Mouse (Mus musculus) R1 (cell line): ENCODE results near the gene Zfp992.
"Not testable (repeated sequence)": the region's sequence is repeated elsewhere in the genome, so short reads cannot be mapped to it uniquely, and the experiment has no call there.

Experiments used
- DNase-seq: peaks from one replicate; pipeline ENCODE4 v3.0.0-alpha.2; 2018; ENCODE audit warnings: low read depth, low spot score

Zfp992 gene

DNA sequence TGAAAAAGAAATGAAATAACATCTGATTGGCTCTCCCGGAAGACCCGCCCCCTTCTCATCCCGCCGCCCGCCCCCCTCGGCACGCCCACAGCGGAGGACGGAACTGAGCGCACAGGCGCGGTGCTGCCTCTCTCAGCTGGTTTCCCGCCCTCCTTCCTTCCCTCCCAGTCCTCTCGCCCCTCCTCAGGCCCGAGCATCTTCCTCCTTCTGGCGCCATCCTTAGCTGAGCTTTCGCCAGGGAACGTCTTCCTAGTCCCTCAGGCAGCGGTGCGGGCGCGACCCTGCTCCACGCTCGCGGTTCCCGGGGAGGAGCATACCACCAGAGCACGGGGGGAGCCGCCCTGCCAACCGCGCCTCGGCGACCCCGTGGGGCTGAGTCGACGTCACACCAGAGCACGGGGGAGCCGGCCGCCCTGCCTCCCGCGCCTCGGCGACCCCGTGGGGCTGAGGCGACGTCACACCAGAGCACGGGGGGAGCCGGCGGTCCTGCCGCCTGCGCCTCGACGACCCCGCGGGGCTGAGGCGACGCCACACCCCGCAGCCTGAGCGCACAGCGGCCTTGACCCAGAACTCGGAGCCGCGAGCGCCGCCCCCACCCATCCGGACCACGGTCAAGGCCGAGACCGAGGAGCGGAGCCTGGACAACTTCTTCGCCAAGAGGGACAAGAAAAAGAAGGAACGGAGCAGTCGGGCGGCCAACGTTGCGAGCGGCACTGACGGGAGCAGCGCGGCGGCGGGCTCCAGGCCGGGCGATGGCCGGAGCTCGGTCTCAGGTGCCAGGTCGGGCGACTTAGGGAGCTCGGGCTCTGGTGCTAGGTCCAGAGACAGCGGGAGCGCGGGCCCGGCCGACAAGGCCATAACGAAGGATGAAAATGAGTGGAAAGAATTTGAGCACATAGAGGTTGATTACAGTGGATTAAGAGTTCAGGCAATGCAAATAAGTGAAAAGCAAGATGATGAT is 26.2 kb downstream of the Zfp992 start:
- DNase-seq: peak; percentile 67

DNA sequence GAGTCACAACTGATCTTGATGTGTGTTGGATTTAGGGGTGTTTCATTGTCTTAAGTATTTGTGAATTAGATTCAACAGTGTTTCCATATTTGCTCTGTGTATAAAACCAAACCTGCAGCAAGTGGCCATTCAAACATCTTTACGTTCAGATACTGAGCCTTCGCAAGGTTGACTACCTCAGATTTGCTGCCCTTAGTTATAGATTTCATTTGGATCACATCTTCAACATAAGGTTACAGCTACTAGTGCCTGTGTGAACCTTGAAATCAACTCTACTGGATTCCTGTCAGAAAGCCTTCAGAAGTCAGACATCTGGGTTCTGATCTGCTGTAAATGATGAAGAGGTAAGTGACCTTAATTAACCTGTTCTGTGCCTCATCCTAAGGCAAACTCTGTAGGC is 27.4 kb downstream of the Zfp992 start:
- not testable (repeated sequence) for DNase-seq

DNA sequence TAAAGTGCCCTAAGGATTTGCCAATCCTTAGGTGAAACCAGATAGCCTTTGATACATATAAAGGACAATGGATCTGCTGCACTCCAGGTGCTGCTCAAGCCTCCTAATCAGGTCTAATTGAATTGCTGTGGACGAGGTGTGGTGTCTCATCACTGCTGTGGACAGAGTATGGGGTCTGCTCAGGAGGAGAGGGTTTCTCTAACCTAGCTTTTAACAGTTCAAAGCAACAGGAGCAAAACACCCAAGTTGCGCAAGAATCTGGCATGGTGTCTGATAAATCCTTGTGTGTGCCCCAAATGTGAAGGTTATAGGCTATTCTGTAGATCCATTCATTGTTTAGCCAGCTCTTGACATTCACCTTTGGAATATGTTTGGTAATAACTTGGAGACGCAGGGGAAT is 28.1 kb downstream of the Zfp992 start:
- not testable (repeated sequence) for DNase-seq

DNA sequence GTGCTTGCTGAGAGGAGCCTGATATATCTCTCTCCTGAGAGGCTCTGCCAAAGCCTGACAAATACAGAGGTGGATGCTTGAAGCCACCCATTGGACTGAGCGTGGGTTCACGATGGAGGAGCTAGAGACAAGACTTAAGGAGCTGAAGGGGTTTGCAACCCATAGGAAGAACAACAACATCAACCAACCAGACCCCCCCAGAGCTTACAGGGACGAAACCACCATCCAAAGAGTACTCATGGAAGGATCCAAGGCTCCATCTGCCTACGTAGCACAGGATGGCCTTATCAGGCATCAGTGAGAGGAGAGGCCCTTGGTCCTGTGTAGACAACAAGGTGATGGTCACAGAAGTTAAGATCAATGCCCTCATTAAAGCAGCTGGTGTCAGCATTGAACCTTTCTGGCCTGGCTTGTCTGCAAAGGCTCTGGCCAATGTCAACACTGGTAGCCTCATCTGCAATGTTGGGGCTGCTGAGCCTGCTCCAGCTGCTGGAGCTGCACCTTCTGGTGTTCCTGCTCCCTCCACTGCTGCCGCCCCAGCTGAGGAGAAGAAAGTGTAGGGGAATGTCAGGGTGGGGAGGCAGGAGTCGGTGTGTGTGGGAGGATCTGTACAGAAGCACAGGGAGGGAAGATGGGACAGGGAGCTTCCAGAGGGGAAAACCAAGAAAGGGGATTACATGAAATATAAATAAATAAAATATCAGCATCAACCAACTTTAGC is 31.7 kb downstream of the Zfp992 start:
- not testable (repeated sequence) for DNase-seq

DNA sequence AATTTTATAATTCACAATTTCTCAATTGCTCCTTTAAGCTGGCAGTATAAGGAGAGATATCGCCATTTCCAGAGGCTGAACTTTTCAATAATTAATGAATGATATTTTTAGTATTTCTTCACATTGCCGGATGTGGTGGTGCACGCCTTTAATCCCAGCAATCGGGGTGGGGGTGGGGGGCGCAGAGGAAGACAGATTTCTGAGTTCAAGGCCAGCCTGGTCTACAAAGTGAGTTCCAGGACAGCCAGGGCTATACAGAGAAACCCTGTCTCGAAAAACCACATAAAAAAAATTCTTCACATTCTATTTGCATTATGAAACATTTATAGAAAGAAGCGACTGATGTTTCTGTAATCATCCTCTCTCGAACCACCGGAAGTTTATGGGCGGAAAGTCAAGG is 33.7 kb downstream of the Zfp992 start:
- not testable (repeated sequence) for DNase-seq

DNA sequence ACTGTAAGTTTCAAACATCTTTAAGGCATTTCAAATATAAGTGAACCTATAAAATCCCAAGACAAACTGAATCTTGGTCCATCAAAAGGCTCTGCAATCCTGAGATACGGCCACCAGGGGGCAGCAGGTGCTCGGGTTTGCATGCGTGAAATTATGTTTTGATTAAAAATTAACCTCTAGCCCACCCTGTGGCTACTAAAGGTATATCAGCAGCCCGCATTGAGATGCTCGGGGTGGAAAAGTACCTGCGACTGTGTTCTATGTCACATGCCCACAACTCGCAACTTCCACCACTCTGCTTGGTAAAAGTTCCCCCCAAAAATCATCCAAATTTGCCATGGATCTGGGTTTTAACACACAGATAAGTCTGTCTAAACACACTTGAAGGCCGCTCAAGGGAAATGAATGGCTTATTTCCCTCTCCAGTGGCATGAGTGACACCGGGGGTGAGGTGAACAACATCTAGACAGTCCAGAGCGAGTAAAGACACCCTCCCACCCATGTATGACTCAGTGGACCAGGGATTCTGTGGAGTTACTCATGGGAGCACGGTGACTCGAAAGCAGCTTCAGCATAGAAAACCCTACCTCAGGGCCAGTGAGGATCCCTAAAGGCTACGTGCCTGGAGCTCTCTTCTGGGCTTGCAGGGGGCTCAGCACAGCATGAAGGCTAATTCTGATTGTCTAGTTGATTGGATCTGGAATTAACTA is 34.9 kb downstream of the Zfp992 start:
- peak; percentile 83 for DNase-seq

DNA sequence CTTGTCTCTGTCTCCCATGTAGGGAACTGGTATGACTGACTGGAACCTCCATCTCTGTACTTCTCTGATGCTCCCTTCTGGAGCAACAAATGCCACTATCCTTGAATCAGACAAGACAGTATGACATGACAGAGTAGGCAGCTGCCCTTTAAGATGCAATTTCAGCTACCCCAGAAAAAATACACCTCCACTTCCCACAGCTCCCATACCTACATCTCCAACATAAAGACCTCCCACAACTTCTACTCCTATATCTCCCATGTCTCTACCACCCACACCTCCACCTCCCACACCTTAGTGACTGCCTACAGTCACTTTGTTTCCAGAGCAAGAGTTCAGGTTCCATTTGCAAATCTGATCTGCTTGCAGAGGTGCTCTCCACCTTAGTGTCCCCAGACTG is 35.9 kb downstream of the Zfp992 start:
- DNase-seq: not testable (repeated sequence)

DNA sequence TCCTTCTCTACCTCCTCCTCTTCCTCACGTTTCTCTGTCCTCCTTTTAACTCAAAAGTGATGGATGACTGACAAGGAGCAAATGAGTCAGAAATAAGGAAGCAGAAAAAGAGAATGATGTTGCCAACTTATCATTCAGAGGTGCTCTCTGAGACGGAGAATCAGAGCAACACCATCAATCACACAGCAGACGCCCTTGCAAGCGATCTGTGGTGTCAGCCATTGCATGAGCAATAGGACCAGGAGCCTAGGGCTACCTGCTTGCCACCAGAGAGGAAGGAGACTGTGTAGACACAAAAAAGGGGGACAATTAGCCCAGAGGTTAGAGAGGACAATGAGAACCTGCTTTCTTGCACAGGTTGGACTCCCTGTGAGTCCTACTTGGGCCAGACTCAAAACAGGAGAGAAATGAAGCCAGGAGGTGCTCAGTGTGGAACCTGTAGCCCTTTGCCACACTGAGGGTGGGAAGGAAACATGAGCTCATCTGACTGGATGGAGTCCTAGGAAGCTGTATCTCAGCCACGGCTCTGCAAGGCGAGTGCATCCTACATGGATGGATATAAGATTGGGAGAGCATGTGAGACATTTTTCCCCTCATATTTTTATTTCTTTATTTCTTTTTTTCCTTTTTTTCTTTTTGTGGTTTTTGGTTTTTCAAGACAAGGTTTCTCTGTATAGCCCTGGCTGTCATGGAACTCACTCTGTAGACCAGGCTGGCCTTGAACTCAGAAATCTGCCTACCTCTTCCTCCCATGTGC is 36.5 kb downstream of the Zfp992 start:
- not testable (repeated sequence) for DNase-seq

DNA sequence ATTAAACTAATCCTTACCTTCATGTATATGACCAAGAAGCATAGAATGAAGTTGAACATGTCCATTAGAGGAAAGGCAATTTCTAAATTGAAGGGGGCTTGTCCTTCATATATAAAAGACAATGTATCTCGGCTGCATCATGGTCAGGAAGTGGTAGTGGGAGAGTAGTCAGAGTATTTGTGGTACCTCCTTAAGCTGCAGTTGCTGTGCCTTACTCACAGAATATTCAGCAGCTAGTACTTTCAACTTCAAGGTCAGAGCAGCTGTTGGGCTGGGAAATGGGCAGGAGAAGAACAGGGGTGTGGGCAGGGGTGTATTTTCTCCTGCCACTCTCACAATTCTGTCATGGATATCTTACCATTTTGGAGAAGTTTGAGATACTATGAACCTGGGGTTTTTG is 37.9 kb downstream of the Zfp992 start:
- not testable (repeated sequence) for DNase-seq

DNA sequence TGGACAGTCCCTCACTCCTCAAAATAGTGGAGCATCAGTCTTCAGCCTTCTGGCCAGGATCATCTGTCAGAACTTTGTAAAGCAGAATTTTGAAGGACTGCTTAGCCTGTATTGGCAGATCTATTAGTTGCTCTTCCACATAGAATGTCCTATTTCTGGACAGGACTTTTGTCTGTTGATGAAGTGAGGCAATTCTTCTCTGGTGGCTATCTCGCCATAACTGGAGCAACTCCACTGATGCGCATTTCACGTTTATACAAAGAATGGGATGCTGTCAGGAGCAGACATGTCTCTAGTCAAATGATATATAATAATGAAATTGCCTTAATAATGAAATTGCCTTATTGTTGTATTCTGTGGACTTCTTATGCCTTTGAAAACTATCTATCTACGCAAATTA is 40.4 kb downstream of the Zfp992 start:
- DNase-seq: not testable (repeated sequence)

DNA sequence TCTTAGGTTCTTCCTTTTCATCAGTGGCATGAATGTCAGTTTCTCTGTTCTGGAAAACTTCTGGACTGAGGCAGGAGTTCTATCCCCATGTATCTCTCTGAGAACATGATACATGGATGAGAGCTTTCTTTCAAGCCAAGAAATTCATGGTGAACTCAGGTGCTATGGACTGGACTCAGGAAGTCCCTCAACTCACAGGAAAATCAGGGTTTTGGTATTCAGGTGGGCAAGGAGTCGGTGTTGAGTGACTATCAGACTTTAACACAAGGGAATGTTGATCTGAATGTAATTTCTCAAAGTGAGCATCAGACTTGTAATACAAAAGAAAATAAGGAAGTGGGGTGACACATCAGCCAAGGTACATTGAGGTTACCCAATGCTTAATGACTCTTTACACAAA is 43.2 kb downstream of the Zfp992 start:
- not testable (repeated sequence) for DNase-seq

DNA sequence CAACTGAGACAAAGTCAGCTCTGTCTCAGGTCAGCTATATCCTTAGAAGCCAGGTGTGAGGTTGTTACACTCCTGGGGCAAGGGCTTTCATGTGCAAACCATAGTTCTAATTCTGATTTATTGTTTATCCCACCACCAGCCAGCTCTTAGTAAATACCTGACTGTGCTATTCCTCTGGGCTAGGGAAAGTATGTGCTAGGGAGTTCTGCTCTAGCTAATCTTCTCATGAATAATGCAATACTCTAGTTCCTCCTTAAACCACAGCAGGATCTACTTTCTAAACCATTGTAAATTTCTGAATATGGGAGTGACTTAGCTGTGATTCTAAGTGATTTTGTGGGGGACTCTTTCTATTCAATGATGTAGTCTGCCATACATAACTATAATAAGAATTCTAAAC is 43.6 kb downstream of the Zfp992 start:
- DNase-seq: peak; percentile 66

DNA sequence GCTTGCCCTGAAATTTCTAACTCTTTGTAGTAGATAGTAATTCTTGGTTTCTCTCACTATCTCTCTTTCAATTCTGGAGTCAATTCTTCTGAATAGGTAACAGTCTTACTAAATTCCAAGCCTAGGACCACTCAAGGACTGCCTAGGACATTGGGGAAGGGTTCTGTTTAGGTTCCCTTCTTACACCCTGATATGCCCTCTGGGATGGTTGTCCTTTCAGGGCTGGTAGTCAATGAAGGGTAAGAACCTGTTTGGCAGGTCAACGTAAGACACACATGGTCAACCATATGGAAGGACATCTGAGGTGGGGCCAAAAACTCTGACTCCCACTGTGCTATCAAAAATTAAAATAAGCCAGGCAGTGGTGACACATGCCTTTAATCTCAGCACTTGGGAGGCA is 44.0 kb downstream of the Zfp992 start:
- DNase-seq: peak; percentile 53

DNA sequence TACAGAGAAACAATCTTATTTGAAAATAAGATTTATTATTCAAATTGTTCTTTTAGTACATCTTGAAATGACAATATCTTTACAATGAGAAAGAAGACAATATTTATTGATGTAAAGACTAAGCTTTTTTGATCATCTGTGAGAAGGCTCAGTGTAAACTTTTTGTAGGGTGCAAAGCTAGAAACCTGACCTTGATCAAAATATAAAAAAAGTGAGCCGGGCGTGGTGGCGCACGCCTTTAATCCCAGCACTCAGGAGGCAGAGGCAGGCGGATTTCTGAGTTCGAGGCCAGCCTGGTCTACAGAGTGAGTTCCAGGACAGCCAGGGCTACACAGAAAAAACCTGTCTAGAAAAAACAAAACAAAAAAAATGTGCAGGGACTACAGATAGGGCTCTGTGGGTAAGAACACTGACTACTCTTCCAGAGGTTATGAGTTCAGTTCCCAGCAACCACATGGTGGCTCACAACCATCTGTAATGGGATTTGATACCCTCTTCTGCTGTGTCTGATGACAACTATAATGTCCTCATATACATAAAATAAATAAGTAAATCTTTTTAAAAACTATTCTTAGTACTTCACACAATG is 44.6 kb downstream of the Zfp992 start:
- DNase-seq: not testable (repeated sequence)

DNA sequence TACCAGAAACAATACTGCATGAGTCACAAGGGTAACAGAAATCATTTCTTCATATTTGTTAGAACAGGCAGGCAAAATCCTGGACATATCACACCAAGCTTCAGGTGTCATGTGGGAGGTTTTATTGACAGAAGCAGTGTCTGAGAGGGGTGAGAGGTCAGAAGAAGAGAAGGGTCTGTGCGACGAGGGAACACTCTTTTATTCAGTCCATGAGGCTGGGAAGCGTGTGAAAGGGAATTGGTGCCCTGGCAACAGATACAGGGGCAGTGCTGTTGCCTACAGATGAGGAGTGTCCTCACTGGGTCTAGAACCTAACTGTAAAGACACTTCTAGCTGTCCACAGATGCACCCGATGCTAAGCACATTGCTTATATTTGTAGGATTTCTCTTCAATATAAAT is 46.2 kb downstream of the Zfp992 start:
- DNase-seq: no peak

DNA sequence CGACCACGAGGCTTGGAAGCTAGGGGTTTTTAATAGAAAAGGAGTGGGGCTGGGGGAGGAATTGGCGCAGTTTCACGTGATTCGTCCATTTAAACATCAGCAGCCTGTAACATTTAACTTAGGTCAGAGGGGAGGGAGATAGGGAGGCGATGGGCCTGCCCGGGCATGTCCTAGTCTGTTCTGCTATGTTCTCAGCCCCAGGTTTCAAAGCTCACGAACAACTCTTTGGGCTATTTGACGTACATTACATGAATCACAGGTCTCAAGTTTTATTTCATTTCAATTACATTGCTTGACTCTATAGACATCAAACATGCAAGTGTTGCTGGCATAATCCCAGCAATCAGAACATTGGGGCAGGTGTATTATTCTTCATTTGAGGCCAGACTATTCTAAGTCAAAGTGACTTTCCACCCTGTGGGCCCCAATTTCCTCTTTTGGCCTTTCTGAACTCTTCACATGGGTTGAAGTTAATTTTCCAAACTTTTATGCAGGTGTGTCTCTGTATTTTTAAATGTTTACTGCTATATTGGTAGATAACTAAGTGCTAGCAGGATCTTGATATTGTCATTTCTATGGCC is 49.0 kb downstream of the Zfp992 start:
- DNase-seq: peak; percentile 75

DNA sequence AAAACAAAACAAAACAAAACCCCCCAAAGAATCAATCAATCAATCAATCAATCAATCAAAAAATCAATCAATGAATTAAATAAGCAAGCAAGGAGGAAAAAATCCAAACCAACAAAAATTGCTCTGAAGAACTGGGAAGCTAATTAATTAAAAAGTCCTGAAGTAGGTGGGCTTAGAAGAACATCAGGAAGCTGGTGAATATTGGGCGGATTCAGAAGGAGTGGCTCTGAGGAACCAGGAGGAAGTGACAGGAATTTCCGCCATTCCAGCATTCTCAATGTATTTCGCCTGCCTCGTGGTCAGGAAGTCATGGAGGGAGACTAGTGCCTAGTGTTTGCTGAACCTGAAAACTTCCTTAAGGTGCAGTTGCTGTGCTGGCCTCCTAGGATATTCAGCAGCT is 52.9 kb downstream of the Zfp992 start, which contains the start of gene Zfp981:
Gene Zfp981, plus strand, starts transcription at position 301 of the 400 bp plus-strand sequence.
- peak; percentile 80 for DNase-seq

DNA sequence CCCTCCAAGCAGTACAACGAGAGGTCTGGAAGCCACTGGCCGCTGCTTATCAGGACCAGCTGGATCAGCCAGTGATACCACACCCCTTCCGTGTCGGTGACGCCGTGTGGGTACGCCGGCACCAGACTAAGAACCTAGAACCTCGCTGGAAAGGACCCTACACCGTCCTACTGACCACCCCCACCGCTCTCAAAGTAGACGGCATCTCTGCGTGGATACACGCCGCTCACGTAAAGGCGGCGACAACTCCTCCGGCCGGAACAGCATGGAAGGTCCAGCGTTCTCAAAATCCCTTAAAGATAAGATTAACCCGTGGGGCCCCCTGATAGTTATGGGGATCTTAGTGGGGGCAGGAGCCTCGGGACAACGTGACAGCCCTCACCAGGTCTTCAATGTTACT is 60.2 kb downstream of the Zfp992 start:
- DNase-seq: not testable (repeated sequence)

DNA sequence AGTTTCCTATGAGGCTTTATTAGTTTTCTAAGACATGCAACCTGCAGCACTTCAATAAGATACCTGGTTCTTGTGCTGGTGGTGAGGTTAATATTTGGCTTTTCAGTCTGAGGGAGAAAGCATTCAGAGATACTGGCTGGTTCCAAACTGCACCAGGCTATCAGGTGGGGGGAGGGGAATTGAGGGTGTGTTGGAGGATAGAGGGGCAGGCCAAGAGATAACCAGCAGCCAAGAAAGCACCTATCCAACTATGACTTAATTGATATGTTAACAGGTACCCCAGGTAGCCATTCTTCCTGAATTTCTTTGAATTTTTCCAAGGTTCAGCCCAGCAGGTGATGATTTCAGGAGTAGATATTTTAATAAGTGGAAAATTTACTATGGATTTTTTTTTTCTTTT is 63.0 kb downstream of the Zfp992 start:
- peak; percentile 87 for DNase-seq

DNA sequence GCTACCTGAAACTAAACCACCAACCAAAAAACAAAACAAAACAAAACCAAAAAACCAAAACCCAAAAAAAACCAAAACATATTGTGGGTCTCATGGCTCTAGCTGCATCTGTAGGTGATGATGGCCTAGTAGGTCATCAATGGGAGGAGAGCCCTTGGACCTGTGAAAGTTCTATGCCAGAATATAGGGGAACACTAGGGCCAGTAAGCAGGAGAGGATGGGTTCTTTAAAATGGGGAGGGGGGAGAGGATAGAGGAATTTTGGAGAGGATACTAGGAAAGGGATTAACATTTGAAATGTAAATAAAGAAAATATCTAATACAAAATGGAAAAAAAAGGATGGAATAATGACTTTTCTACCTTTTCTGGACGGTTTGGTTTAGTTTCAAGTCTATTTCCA is 67.7 kb downstream of the Zfp992 start:
- no peak for DNase-seq
